ENCODE assay signal across 9 mouse cellular contexts in genomic region chr12:109948434-109948984, GRCm38 (mm10).
DNase-seq lines count a peak whose midpoint lies in the region; ATAC-seq and TF ChIP-seq lines count a peak whose summit lies in the region.
"Had no signal": no experiment of that assay in that cellular context is flagged by ENCODE, and none has a peak within 500 bp of the region (broad histone marks: within the 10 kb centered on the region; RNA-seq: fewer than 3 reads in every experiment).

No protein-coding gene starts in this region.

- TF ChIP-seq POLR2A in lung, adult 2 months (IDR thresholded peaks at IDR 0.05; ENCODE audit: borderline replicate concordance, extremely low read depth, low read depth, low read length) = no peak

- H3K4me1 ChIP-seq in lung, postnatal 0 days (ENCODE audit: insufficient read depth, low read depth, low read length) = no peaks in the 10 kb centered on the region
- no peaks in the 10 kb centered on the region for H3K4me1 ChIP-seq in lung, adult 2 months (ENCODE audit: control insufficient read depth, insufficient read depth, low read length)
- H3K4me1 ChIP-seq in forebrain, embryonic 11.5 days (replicated peaks; ENCODE audit: control insufficient read depth, insufficient read depth, low read length) = peaks cover 28% of the 10 kb centered on the region
- peaks cover 13% of the 10 kb centered on the region for H3K4me1 ChIP-seq in intestine, embryonic 16.5 days (ENCODE audit: control insufficient read depth, insufficient read depth, low read length)
- H3K4me1 ChIP-seq in neural tube, embryonic 14.5 days (ENCODE audit: control insufficient read depth, insufficient read depth, low read length) = no peaks in the 10 kb centered on the region

- H3K36me3 ChIP-seq in lung, postnatal 0 days (ENCODE audit: insufficient read depth, low read length) = no peaks in the 10 kb centered on the region
- H3K36me3 ChIP-seq in forebrain, embryonic 11.5 days (ENCODE audit: control insufficient read depth, insufficient read depth, low read length) = no peaks in the 10 kb centered on the region
- no peaks in the 10 kb centered on the region for H3K36me3 ChIP-seq in intestine, embryonic 16.5 days (ENCODE audit: control insufficient read depth, insufficient read depth, low read length)
- H3K36me3 ChIP-seq in neural tube, embryonic 14.5 days (ENCODE audit: control insufficient read depth, insufficient read depth, low read length) = no peaks in the 10 kb centered on the region
- H3K36me3 ChIP-seq: stomach, embryonic 15.5 days had no signal

- H3K27me3 ChIP-seq in lung, postnatal 0 days (replicated peaks; ENCODE audit: insufficient read depth, low read length) = no peaks in the 10 kb centered on the region
- no peaks in the 10 kb centered on the region for H3K27me3 ChIP-seq in forebrain, embryonic 11.5 days (ENCODE audit: control insufficient read depth, insufficient read depth, low read length)
- H3K27me3 ChIP-seq in intestine, embryonic 16.5 days (replicated peaks; ENCODE audit: control insufficient read depth, insufficient read depth, low read length) = no peaks in the 10 kb centered on the region
- H3K27me3 ChIP-seq in neural tube, embryonic 14.5 days (ENCODE audit: control insufficient read depth, insufficient read depth, low read length) = no peaks in the 10 kb centered on the region
- H3K27me3 ChIP-seq: stomach, embryonic 15.5 days had no signal

- DNase-seq in lung, postnatal 0 days (ENCODE audit: low spot score) = no peak
- DNase-seq in lung, adult 2 months = no peak
- peak; percentile 89 for DNase-seq in forebrain, embryonic 11.5 days (ENCODE audit: low spot score)
- no peak for DNase-seq in adrenal gland, postnatal 10 days
- no peak for DNase-seq in gastrocnemius, postnatal 25 days
- no peak for DNase-seq in kidney, postnatal 14 days

- H3K9me3 ChIP-seq in lung, postnatal 0 days (ENCODE audit: low read length) = no peaks in the 10 kb centered on the region
- no peaks in the 10 kb centered on the region for H3K9me3 ChIP-seq in forebrain, embryonic 11.5 days (ENCODE audit: control insufficient read depth, low read length)
- H3K9me3 ChIP-seq in intestine, embryonic 16.5 days (ENCODE audit: control insufficient read depth, low read length) = no peaks in the 10 kb centered on the region
- no peaks in the 10 kb centered on the region for H3K9me3 ChIP-seq in neural tube, embryonic 14.5 days (ENCODE audit: control insufficient read depth, low read length)
- H3K9me3 ChIP-seq: stomach, embryonic 15.5 days had no signal

- no peak overlapping the region for H3K4me2 ChIP-seq in lung, postnatal 0 days (replicated peaks; ENCODE audit: low read depth, low read length)
- H3K4me2 ChIP-seq in forebrain, embryonic 11.5 days (ENCODE audit: low read depth, low read length, severe bottlenecking) = peak overlapping the region; percentile 26; the same call in 1 of the 2 replicates
- no peak overlapping the region for H3K4me2 ChIP-seq in intestine, embryonic 16.5 days (ENCODE audit: low read depth, low read length)
- H3K4me2 ChIP-seq in neural tube, embryonic 14.5 days (ENCODE audit: low read depth, low read length) = no peak overlapping the region
- H3K4me2 ChIP-seq: stomach, embryonic 15.5 days had no signal

- no peak for ATAC-seq in lung, postnatal 0 days
- ATAC-seq in forebrain, embryonic 11.5 days (replicated peaks; ENCODE audit: low FRiP score) = peak; percentile 91
- peak; percentile 59 for ATAC-seq in intestine, embryonic 16.5 days
- peak; percentile 61; the same call in 1 of the 2 replicates for ATAC-seq in neural tube, embryonic 14.5 days (ENCODE audit: low read depth)

- no peak overlapping the region for H3K9ac ChIP-seq in lung, postnatal 0 days (replicated peaks; ENCODE audit: low read depth)
- peak overlapping the region; percentile 48 for H3K9ac ChIP-seq in forebrain, embryonic 11.5 days (ENCODE audit: low read length)
- H3K9ac ChIP-seq in intestine, embryonic 16.5 days (ENCODE audit: low read depth, low read length) = no peak overlapping the region
- H3K9ac ChIP-seq in neural tube, embryonic 14.5 days (replicated peaks; ENCODE audit: low read depth, low read length) = no peak overlapping the region
- H3K9ac ChIP-seq: stomach, embryonic 15.5 days had no signal

- WGBS in lung, postnatal 0 days = 25% methylated on average over 16 of the region's 16 CpGs
- 55% methylated on average over 16 of the region's 16 CpGs for WGBS in lung, adult 2 months
- 5% methylated on average over 16 of the region's 16 CpGs for WGBS in forebrain, embryonic 11.5 days
- WGBS in intestine, embryonic 16.5 days = 37% methylated on average over 16 of the region's 16 CpGs
- 10% methylated on average over 16 of the region's 16 CpGs for WGBS in neural tube, embryonic 14.5 days

- H3K27ac ChIP-seq in lung, postnatal 0 days (ENCODE audit: low read length) = no peak overlapping the region
- H3K27ac ChIP-seq in forebrain, embryonic 11.5 days (ENCODE audit: low read depth, low read length) = peak overlapping the region; percentile 96
- no peak overlapping the region for H3K27ac ChIP-seq in intestine, embryonic 16.5 days (ENCODE audit: low read length)
- H3K27ac ChIP-seq in neural tube, embryonic 14.5 days (ENCODE audit: low read depth, low read length) = no peak overlapping the region
- H3K27ac ChIP-seq: stomach, embryonic 15.5 days had no signal

- 0 out of 2 replicates have a peak, but pooled peaks have one; percentile 14 for TF ChIP-seq CTCF in lung, postnatal 0 days (IDR thresholded peaks at IDR 0.05)
- TF ChIP-seq CTCF in lung, adult 2 months (IDR thresholded peaks at IDR 0.05; ENCODE audit: insufficient read depth, low read length) = no peak

- no peak overlapping the region for H3K4me3 ChIP-seq in lung, postnatal 0 days (ENCODE audit: low read depth, low read length)
- no peak overlapping the region for H3K4me3 ChIP-seq in lung, adult 2 months (replicated peaks; ENCODE audit: extremely low read depth, low read depth, low read length)
- H3K4me3 ChIP-seq in forebrain, embryonic 11.5 days (ENCODE audit: low read depth, low read length) = no peak overlapping the region
- no peak overlapping the region for H3K4me3 ChIP-seq in intestine, embryonic 16.5 days (ENCODE audit: low read length)
- no peak overlapping the region for H3K4me3 ChIP-seq in neural tube, embryonic 14.5 days (ENCODE audit: low read depth, low read length)
- H3K4me3 ChIP-seq: stomach, embryonic 15.5 days had no signal

- TF ChIP-seq EP300 in lung, postnatal 0 days (IDR thresholded peaks at IDR 0.05) = no peak
